Mouse (Mus musculus) stomach, embryonic 14.5 days (tissue): Measurements from ENCODE around the gene Tgfb2. TPM values are rescaled to one million over a fixed set of nuclear protein-coding genes. Genes with fewer than 3 reads are reported as not detected.

Source experiments
- ATAC-seq: fragments of 200-750 bp; cut with Nextera tagmentation; 2 replicates; pipeline ENCODE4 v1.8.0; 2017; ENCODE audit warnings: low read depth, moderate TSS enrichment; ENCODE audit not compliant: insufficient number of reproducible peaks, insufficient read depth, low FRiP score
- H3K27ac ChIP-seq: fragments of 300-500 bp; sonication (generic); 2 replicates; pipeline ENCODE4 v1.5.1; 2014; ENCODE audit warnings: mild to moderate bottlenecking, low read length, moderate library complexity, mixed read lengths
- H3K27me3 ChIP-seq: fragments of 300-500 bp; sonication (generic); 2 replicates; pipeline ENCODE4 v1.6.1; 2014; ENCODE audit warnings: low read length, control low read depth, mixed read lengths; ENCODE audit not compliant: control insufficient read depth, insufficient read depth
- H3K36me3 ChIP-seq: fragments of 300-500 bp; sonication (generic); 2 replicates; pipeline ENCODE4 v1.6.1; 2014; ENCODE audit warnings: mild to moderate bottlenecking, control low read depth, low read length, moderate library complexity, mixed read lengths; ENCODE audit not compliant: control insufficient read depth, insufficient read depth
- H3K4me1 ChIP-seq: fragments of 300-500 bp; sonication (generic); 2 replicates; pipeline ENCODE4 v1.6.1; 2014; ENCODE audit warnings: low read length, control low read depth, mixed read lengths; ENCODE audit not compliant: control insufficient read depth, insufficient read depth
- H3K4me2 ChIP-seq: fragments of 300-500 bp; sonication (generic); replicated peaks from 2 replicates; pipeline ENCODE4 v1.6.1; 2014; ENCODE audit warnings: low read depth, low read length, control low read depth
- H3K4me3 ChIP-seq: fragments of 300-500 bp; sonication (generic); 2 replicates; pipeline ENCODE4 v1.5.1; 2014; ENCODE audit warnings: low read depth, low read length, control low read depth
- H3K9ac ChIP-seq: fragments of 300-500 bp; sonication (generic); replicated peaks from 2 replicates; pipeline ENCODE4 v1.6.1; 2014; ENCODE audit warnings: low read depth, mild to moderate bottlenecking, control low read depth, low read length, moderate library complexity, mixed read lengths
- H3K9me3 ChIP-seq: fragments of 300-500 bp; sonication (generic); 2 replicates; pipeline ENCODE4 v1.6.1; 2016; ENCODE audit warnings: low read depth, low read length, control low read depth; ENCODE audit not compliant: control insufficient read depth
- WGBS: fragments of 180-500 bp; shearing (Covaris S2); extraction: QIAGEN DNeasy Blood & Tissue Kit; methylation state at CpG from one replicate; pipeline ENCODE4 v1.1.7; 2014; 5-methylcytosine and 5-hydroxymethylcytosine counted together
- polyA plus RNA-seq: library from polyadenylated mRNA; unstranded; fragments of >200 nt; fragmentation: Nextera tagmentation; extraction: Ambion mirVana; gene quantifications from 2 replicates; pipeline ENCODE4 v1.2.1, GENCODE M21; 2014

Tgfb2 gene
- polyA plus RNA-seq, 1 experiment from 2014 or later: 37.4 TPM

- Histone ChIP-seq H3K36me3 (no peaks in the 10 kb centered on the region), H3K4me3 (peak overlapping the region; percentile 59), H3K9ac (peak overlapping the region; percentile 60)
Observed at GRCm38 (mm10) chr1:186705203-186705914, 430 bp downstream of the Tgfb2 start.

GRCm38 (mm10) chr1:186703980-186704701, 1.6 kb downstream of the Tgfb2 start:
- Histone ChIP-seq H3K9me3 (no peaks in the 10 kb centered on the region), H3K9ac (peak overlapping the region; percentile 60), H3K4me2 (peak overlapping the region; percentile 82), H3K4me3 (peak overlapping the region; percentile 59), H3K27ac (peak overlapping the region; percentile 70; the same call in 1 of the 2 replicates), H3K4me1 (peaks cover 9% of the 10 kb centered on the region; the same call in 1 of the 2 replicates), H3K27me3 (no peaks in the 10 kb centered on the region), H3K36me3 (no peaks in the 10 kb centered on the region)
- 0% methylated on average over 36 of the region's 36 CpGs for WGBS
- no peak for ATAC-seq

More at GRCm38 (mm10) chr1:186705203-186705914, 430 bp downstream of the Tgfb2 start:
- WGBS: under 1% methylated on average over 63 of the region's 65 CpGs
- Histone ChIP-seq H3K4me1 (peaks cover 8% of the 10 kb centered on the region; the same call in 1 of the 2 replicates), H3K27ac (peak overlapping the region; percentile 61; the same call in 1 of the 2 replicates), H3K9me3 (no peaks in the 10 kb centered on the region), H3K27me3 (no peaks in the 10 kb centered on the region), H3K4me2 (peak overlapping the region; percentile 82)
- ATAC-seq: peak; percentile 76

GRCm38 (mm10) chr1:186703256-186703979, 2.4 kb downstream of the Tgfb2 start:
- no peaks in the 10 kb centered on the region for H3K27me3 ChIP-seq
- peak overlapping the region; percentile 59 for H3K4me3 ChIP-seq
- WGBS: under 1% methylated on average over 15 of the region's 15 CpGs
- H3K4me1 ChIP-seq: peaks cover 11% of the 10 kb centered on the region; the same call in 1 of the 2 replicates
- H3K9ac ChIP-seq: peak overlapping the region; percentile 60; the same call in 1 of the 2 replicates
- no peaks in the 10 kb centered on the region for H3K9me3 ChIP-seq
- H3K4me2 ChIP-seq: peak overlapping the region; percentile 82
- peak overlapping the region; percentile 70; the same call in 1 of the 2 replicates for H3K27ac ChIP-seq
- H3K36me3 ChIP-seq: no peaks in the 10 kb centered on the region
- ATAC-seq: no peak

- Histone ChIP-seq H3K9ac (no peak overlapping the region), H3K4me3 (peak overlapping the region; percentile 59), H3K27ac (peak overlapping the region; percentile 76), H3K36me3 (no peaks in the 10 kb centered on the region), H3K9me3 (no peaks in the 10 kb centered on the region), H3K4me2 (peak overlapping the region; percentile 82), H3K4me1 (peaks cover 11% of the 10 kb centered on the region; the same call in 1 of the 2 replicates), H3K27me3 (no peaks in the 10 kb centered on the region)
- no peak for ATAC-seq
- 7% methylated on average over 15 of the region's 15 CpGs for WGBS
Observed at GRCm38 (mm10) chr1:186702391-186703255, 3.2 kb downstream of the Tgfb2 start.

GRCm38 (mm10) chr1:186701206-186701905, 4.4 kb downstream of the Tgfb2 start:
- 26% methylated on average over 8 of the region's 8 CpGs for WGBS
- Histone ChIP-seq H3K27ac (no peak overlapping the region), H3K9ac (no peak overlapping the region), H3K4me3 (no peak overlapping the region; the same call in 1 of the 2 replicates), H3K4me2 (peak overlapping the region; percentile 23; the same call in 1 of the 2 replicates), H3K36me3 (no peaks in the 10 kb centered on the region), H3K27me3 (no peaks in the 10 kb centered on the region), H3K9me3 (no peaks in the 10 kb centered on the region), H3K4me1 (peaks cover 11% of the 10 kb centered on the region; the same call in 1 of the 2 replicates)
- no peak for ATAC-seq

GRCm38 (mm10) chr1:186700496-186700895, 5.3 kb downstream of the Tgfb2 start:
- H3K4me3 ChIP-seq: no peak overlapping the region
- no peak overlapping the region for H3K9ac ChIP-seq

GRCm38 (mm10) chr1:186698583-186699338, 7.0 kb downstream of the Tgfb2 start:
- Histone ChIP-seq H3K4me2 (no peak overlapping the region), H3K4me1 (peaks cover 19% of the 10 kb centered on the region; the same call in 1 of the 2 replicates), H3K27ac (no peak overlapping the region), H3K9ac (no peak overlapping the region), H3K9me3 (no peaks in the 10 kb centered on the region), H3K27me3 (no peaks in the 10 kb centered on the region), H3K36me3 (no peaks in the 10 kb centered on the region), H3K4me3 (no peak overlapping the region)
- no peak for ATAC-seq
- 76% methylated on average over 15 of the region's 15 CpGs for WGBS

More at GRCm38 (mm10) chr1:186700496-186700895, 5.3 kb downstream of the Tgfb2 start:
- Histone ChIP-seq H3K36me3 (no peaks in the 10 kb centered on the region), H3K4me2 (0 out of 2 replicates have a peak overlapping the region, but pooled peaks have one; percentile 3), H3K27me3 (no peaks in the 10 kb centered on the region), H3K9me3 (no peaks in the 10 kb centered on the region), H3K4me1 (peaks cover 16% of the 10 kb centered on the region; the same call in 1 of the 2 replicates), H3K27ac (no peak overlapping the region)
- ATAC-seq: no peak
- 82% methylated on average over 3 of the region's 3 CpGs for WGBS
